Mouse (Mus musculus) adrenal gland, postnatal 0 days (tissue): ENCODE measurements around the gene Spocd1. TPM values are rescaled to one million over a fixed set of nuclear protein-coding genes. Genes with fewer than 3 reads are reported as not detected.

ENCODE experiments used
- polyA plus RNA-seq: library from polyadenylated mRNA; unstranded; fragments of >200 nt; fragmentation: Nextera tagmentation; extraction: Ambion mirVana; gene quantifications from 2 replicates; pipeline ENCODE4 v1.2.1, GENCODE M21; 2015

Gene Spocd1
- 0.10 TPM in 1 of 2 replicates, not detected in the other for polyA plus RNA-seq

GRCm38 (mm10) chr4:129928949-129929348 lies at the start of gene Spocd1:
TSS of gene Spocd1 (plus strand) at chr4:129929249.

GRCm38 (mm10) chr4:129984421-129985061 lies 55.5 kb downstream of the Spocd1 start, which contains the start of gene Adgrb2:
TSS of gene Adgrb2 (plus strand) at chr4:129984870.

Other genes starting within 250 kb of the Spocd1 start
- 5.7 and 7.7 TPM in 2 replicates for gene Tmem39b, start 232.4 kb upstream of the Spocd1 start, polyA plus RNA-seq
- gene Khdrbs1, start 186.9 kb upstream of the Spocd1 start, polyA plus RNA-seq = 51.5 and 60.2 TPM in 2 replicates
- 372 and 588 TPM in 2 replicates for gene Ptp4a2, start 118.0 kb upstream of the Spocd1 start, polyA plus RNA-seq
- 2.9 and 4.9 TPM in 2 replicates for gene Adgrb2, start 55.6 kb downstream of the Spocd1 start, polyA plus RNA-seq
- gene Col16a1, start 118.6 kb downstream of the Spocd1 start, polyA plus RNA-seq = 48.4 and 74.4 TPM in 2 replicates
- 62.6 and 87.6 TPM in 2 replicates for gene Pef1, start 173.3 kb downstream of the Spocd1 start, polyA plus RNA-seq
- 0.58 and 1.6 TPM in 2 replicates for gene Hcrtr1, start 210.1 kb downstream of the Spocd1 start, polyA plus RNA-seq
- 33.0 and 59.9 TPM in 2 replicates for gene Tinagl1, start 245.9 kb downstream of the Spocd1 start, polyA plus RNA-seq